8 mouse cellular contexts compared by ENCODE assay signal in the genomic region with DNA sequence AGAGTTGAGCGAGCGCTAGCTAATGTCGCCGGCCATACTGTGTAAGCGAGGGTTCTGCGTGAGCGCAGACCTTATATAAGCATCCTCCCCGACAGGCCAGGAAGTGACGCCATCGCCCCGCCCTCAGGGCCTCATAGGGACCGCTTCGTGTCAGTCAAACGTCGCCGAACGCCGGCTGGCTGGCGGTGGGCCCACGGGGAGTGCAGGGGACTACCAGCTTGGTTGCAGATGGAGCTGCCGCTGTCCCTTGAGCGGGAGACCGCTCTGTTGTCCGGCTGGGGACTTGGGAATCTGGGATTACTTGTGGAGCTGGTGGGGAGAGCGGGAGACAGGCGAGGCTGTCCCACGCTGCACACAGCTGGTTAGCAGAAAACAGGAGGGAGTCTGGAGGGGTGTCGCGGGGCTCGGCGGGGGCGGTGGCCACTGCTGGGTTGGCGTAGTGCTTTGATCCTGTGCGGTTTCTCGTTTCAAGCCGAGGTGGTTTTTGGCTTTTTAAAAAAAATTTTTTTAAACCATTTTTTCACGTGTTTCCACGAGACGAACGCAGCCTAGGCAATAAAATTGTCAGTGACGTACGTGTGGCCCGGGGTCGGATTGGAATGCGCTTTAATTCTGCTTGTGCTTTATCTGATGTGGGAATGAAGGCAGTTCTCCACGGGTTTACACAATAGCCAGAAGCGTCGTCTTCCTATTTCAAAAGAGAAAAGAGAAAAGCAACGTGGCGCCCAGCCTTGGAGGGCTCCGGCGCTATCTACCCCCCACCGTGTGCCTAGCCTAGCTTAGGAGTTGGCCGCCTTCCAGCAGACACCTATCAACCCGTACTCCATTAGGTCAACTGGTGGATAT. TPM values are rescaled to one million over a fixed set of nuclear protein-coding genes. Genes with fewer than 3 reads are reported as not detected.
DNase-seq lines count a peak whose midpoint lies in the region; ATAC-seq lines count a peak whose summit lies in the region.

A gene (minus strand): TSS at position 47 of the 846 bp plus-strand sequence.

- peak; percentile 91 for ATAC-seq in inflammation-experienced regulatory T-cells, adult 6 months
- peak; percentile 94 for ATAC-seq in megakaryocyte-erythroid progenitor cell, adult 5-6 weeks (replicated peaks; ENCODE audit: low FRiP score, low TSS enrichment, poor library complexity, severe bottlenecking)

- DNase-seq in adrenal gland, adult (ENCODE audit: inconsistent age in 2 of 2, low spot score in 1 of 2): peak; percentile 100
- DNase-seq in embryo, embryonic 10.5 days (ENCODE audit: low spot score): peak; percentile 99
- peak; percentile 100 for DNase-seq in gastrocnemius, postnatal 14 days
- peak; percentile 100 for DNase-seq in left cerebral cortex, postnatal 10 days (ENCODE audit: extremely low spot score in 1 of 2, low spot score in 2 of 2)
- DNase-seq in right cerebral cortex, postnatal 25 days: peak; percentile 100
- DNase-seq in urinary bladder, postnatal 4 days (ENCODE audit: low spot score in 2 of 2): peak; percentile 100

- intact Hi-C loops in gastrocnemius, postnatal 14 days (cut with DNase I; ENCODE audit: low total_unique reads): no loop called here
- intact Hi-C loops in left cerebral cortex, postnatal 10 days (cut with DNase I): loop anchor here (1.0 to 5.0 kb wide), 2 partner anchors 44 to 45 kb away; a partner anchor contains a TSS

RNA-seq across cellular contexts. Expression of the gene that starts here (rescaled TPM):
- 10 to 100 TPM; 20.7 to 24.8 TPM for total RNA-seq in gastrocnemius, postnatal 14 days (2021)
- polyA plus RNA-seq in inflammation-experienced regulatory T-cells, adult 6 months (2017; shearing (Covaris generic)): 10 to 100 TPM; 49.4 to 80.0 (median 63.0) TPM
- total RNA-seq in left cerebral cortex, postnatal 10 days (2021): 10 to 100 TPM; 47.5 to 50.0 TPM
- 196 and 233 TPM in 2 replicates for total RNA-seq in megakaryocyte-erythroid progenitor cell, adult 5-6 weeks (2014; fragmentation: Nextera tagmentation)
- 272 and 286 TPM in 2 replicates for total RNA-seq in megakaryocyte-erythroid progenitor cell, adult 5-6 weeks (2017)

Comparison
In these comparisons a context has a peak if more than half of its experiments do, and no peak if none do; other contexts are left out.
1. Peak in every context shown above with its lines: DNase-seq and ATAC-seq.